Mouse (Mus musculus): ENCODE measurements around the gene Gm13289.
"Not testable (repeated sequence)": the region's sequence is repeated elsewhere in the genome, so short reads cannot be mapped to it uniquely, and the experiment has no call there.

Gene Gm13289

DNA sequence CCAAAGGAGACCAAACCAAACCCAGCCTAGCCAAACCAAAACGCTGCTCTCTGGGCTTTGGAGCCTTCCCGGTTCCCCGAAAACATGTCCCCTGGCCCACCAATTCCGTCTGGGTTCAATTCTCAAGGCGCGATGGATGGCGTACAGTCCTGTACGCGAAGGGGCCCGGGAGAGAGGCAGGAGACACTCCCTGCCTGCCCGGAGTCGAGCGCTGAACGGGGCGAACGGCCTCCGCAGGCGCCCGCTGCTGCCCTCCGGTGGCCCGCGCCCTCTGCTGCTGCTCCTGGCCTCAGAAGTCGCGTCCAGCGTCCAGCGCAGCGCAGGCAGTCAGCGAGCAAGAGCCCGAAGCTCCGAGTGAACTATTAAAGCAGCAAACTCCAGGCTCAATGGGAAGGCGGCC lies 5.6 kb downstream of the Gm13289 start:
- not testable (repeated sequence) for DNase-seq (ENCODE audit: low read depth, low spot score)

- DNase-seq (ENCODE audit: low read depth, low spot score), result not testable (repeated sequence)
Observed at GRCm38 (mm10) chr4:88785409-88785808, 8.7 kb downstream of the Gm13289 start, which contains the start of gene Gm13276. Gm13276 (plus strand) TSS chr4:88785709.

DNA sequence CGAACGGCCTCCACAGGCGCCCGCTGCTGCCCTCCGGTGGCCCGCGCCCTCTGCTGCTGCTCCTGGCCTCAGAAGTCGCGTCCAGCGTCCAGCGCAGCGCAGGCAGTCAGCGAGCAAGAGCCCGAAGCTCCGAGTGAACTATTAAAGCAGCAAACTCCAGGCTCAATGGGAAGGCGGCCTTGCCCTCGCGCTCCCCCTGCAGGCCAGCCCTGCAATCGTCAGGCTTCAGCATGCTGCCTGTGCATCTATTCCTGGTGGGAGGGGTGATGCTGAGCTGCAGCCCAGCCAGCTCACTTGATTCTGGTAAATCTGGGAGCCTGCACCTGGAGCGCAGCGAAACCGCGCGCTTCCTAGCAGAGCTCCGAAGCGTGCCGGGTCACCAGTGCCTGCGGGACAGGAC lies 11.7 kb downstream of the Gm13289 start, which contains the start of gene Gm13277:
Gm13277 (plus strand) TSS at position 231 of the 400 bp plus-strand sequence.
- DNase-seq (ENCODE audit: low read depth, low spot score), result not testable (repeated sequence)

DNA sequence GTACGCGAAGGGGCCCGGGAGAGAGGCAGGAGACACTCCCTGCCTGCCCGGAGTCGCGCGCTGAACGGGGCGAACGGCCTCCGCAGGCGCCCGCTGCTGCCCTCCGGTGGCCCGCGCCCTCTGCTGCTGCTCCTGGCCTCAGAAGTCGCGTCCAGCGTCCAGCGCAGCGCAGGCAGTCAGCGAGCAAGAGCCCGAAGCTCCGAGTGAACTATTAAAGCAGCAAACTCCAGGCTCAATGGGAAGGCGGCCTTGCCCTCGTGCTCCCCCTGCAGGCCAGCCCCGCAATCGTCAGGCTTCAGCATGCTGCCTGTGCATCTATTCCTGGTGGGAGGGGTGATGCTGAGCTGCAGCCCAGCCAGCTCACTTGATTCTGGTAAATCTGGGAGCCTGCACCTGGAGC lies 14.5 kb downstream of the Gm13289 start, which contains the start of gene Gm13278:
Gm13278 (plus strand) TSS at position 301 of the 400 bp plus-strand sequence.
- DNase-seq (ENCODE audit: low read depth, low spot score), result not testable (repeated sequence)

DNA sequence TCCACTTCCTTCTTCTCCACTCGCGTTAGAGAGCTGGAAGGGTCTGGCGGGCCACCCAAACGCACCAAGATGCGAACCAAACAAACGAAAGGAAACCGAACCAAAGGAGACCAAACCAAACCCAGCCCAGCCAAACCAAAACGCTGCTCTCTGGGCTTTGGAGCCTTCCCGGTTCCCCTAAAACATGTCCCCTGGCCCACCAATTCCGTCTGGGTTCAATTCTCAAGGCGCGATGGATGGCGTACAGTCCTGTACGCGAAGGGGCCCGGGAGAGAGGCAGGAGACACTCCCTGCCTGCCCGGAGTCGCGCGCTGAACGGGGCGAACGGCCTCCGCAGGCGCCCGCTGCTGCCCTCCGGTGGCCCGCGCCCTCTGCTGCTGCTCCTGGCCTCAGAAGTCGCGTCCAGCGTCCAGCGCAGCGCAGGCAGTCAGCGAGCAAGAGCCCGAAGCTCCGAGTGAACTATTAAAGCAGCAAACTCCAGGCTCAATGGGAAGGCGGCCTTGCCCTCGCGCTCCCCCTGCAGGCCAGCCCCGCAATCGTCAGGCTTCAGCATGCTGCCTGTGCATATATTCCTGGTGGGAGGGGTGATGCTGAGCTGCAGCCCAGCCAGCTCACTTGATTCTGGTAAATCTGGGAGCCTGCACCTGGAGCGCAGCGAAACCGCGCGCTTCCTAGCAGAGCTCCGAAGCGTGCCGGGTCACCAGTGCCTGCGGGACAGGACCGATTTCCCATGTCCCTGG lies 17.4 kb downstream of the Gm13289 start, which contains the start of gene Gm13275:
Gm13275 (plus strand) TSS at position 552 of the 740 bp plus-strand sequence.
- not testable (repeated sequence) for DNase-seq (ENCODE audit: low read depth, low spot score)

DNA sequence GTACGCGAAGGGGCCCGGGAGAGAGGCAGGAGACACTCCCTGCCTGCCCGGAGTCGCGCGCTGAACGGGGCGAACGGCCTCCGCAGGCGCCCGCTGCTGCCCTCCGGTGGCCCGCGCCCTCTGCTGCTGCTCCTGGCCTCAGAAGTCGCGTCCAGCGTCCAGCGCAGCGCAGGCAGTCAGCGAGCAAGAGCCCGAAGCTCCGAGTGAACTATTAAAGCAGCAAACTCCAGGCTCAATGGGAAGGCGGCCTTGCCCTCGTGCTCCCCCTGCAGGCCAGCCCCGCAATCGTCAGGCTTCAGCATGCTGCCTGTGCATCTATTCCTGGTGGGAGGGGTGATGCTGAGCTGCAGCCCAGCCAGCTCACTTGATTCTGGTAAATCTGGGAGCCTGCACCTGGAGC lies 20.4 kb downstream of the Gm13289 start, which contains the start of gene Gm13279:
Gm13279 (plus strand) TSS at position 301 of the 400 bp plus-strand sequence.
- not testable (repeated sequence) for DNase-seq (ENCODE audit: low read depth, low spot score)

GRCm38 (mm10) chr4:88799365-88799764 lies 22.6 kb downstream of the Gm13289 start, which contains the start of gene Gm13285:
Gm13285 (plus strand) TSS chr4:88799665.
- not testable (repeated sequence) for DNase-seq (ENCODE audit: low read depth, low spot score)

DNA sequence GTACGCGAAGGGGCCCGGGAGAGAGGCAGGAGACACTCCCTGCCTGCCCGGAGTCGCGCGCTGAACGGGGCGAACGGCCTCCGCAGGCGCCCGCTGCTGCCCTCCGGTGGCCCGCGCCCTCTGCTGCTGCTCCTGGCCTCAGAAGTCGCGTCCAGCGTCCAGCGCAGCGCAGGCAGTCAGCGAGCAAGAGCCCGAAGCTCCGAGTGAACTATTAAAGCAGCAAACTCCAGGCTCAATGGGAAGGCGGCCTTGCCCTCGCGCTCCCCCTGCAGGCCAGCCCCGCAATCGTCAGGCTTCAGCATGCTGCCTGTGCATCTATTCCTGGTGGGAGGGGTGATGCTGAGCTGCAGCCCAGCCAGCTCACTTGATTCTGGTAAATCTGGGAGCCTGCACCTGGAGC lies 26.2 kb downstream of the Gm13289 start, which contains the start of gene Gm13287:
Gm13287 (plus strand) TSS at position 301 of the 400 bp plus-strand sequence.
- DNase-seq (ENCODE audit: low read depth, low spot score), result not testable (repeated sequence)

- not testable (repeated sequence) for DNase-seq (ENCODE audit: low read depth, low spot score)
Observed at GRCm38 (mm10) chr4:88805231-88805630, 28.5 kb downstream of the Gm13289 start, which contains the start of gene Gm13288. Gm13288 (plus strand) TSS chr4:88805531.

- not testable (repeated sequence) for DNase-seq (ENCODE audit: low read depth, low spot score)
Observed at GRCm38 (mm10) chr4:88805761-88806160, 29.0 kb downstream of the Gm13289 start.

GRCm38 (mm10) chr4:88815928-88816327 lies 39.2 kb downstream of the Gm13289 start, which contains the start of gene Ifna7:
Ifna7 (plus strand) TSS chr4:88816228.
- DNase-seq (ENCODE audit: low read depth, low spot score), result no peak

DNA sequence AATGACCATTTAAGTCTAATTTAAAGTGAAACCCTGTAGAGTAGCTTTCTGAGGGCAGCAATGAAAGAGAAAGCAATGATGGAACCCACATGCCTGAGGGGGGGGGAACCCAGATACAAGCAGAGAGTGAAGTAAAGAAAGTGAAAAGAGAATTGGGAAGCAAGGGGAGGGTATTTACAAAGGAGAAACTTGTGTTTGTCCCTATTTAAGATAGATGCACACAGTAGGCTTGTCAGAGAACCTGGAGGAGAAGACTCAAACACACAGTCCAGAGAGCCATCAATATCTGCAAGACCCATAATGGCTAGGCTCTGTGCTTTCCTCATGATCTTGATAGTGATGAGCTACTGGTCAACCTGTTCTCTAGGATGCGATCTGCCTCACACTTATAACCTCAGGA lies 42.9 kb downstream of the Gm13289 start, which contains the start of gene Ifna11:
Ifna11 (plus strand) TSS at position 301 of the 400 bp plus-strand sequence.
- DNase-seq (ENCODE audit: low read depth, low spot score), result no peak

DNA sequence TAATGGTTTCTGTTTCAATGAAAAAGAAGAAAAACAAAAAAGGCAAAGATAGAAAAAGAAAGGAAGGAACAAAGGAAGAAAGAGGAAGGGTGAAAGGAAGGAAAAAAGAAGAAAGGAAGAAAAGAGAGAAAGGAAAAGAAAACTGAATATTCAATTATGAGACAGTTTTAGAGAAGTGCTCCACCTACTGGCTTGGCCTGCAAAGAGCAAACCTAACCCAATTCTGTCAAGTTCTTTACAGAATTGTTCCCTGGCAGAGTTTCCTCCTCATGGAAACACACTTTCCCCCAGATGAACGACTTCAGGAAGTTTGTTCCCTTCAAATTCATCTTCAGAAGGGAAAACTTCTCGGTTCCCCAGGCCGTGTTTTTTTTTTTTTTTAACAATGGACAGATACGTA lies 46.3 kb downstream of the Gm13289 start:
- no peak for DNase-seq (ENCODE audit: low read depth, low spot score)

Data from retina, adult 2 months (tissue).